Mouse (Mus musculus): Measurements from ENCODE around the gene Zfp354c. TPM values are rescaled to one million over a fixed set of nuclear protein-coding genes. Genes with fewer than 3 reads are reported as not detected.

Zfp354c gene
- total and polyA plus RNA-seq, 3 experiments = 1.1 to 2.2 (median 2.1) TPM

DNA sequence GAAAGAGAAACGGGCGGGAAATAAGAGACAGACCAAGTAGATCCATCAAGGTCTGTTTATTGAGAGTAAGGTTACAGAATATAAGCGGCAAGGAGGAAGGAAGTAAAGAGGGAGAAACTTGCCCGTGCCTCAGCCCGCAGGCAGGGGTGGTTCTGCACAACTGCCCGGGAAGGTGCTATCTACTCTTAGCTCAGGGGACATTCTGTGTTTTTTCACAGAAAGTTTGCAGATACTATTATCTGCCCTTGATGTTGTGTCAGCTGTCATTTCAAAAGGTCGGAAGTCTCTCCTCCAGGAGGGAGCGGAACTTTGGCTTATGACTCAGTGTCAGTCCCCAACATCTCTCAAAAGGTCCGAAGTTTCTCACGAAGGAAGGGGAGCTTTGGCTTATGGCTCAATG lies 21.8 kb upstream of the Zfp354c start:
- no peak for DNase-seq (ENCODE audit: extremely low read depth)
- dilution Hi-C loops (cut with MboI; ENCODE audit: extremely low pct_ligation_motif_present, extremely low pct_unique_long_range_greater_than_20kb, low sequenced_read_pairs) (no loop called here), in situ Hi-C loops (cut with MboI; ENCODE audit: low pct_ligation_motif_present, low pct_unique_long_range_greater_than_20kb, low sequenced_read_pairs) (no loop called here)
- H3K27me3 ChIP-seq (replicated peaks) = peaks cover 19% of the 10 kb centered on the region
- H3K4me3 ChIP-seq (replicated peaks in 1 of 3; ENCODE audit: low read depth in 2 of 3, low read length in 2 of 3, poor library complexity in 1 of 3) = peak overlapping the region in 2 of 3 experiments; percentile 12 to 30
- H3K27ac ChIP-seq (ENCODE audit: insufficient read depth, low read depth) = no peak overlapping the region
- peak; percentile 42 for TF ChIP-seq EP300 (IDR thresholded peaks at IDR 0.05; ENCODE audit: low read length)
- no peak for TF ChIP-seq UBTF (IDR thresholded peaks at IDR 0.05; ENCODE audit: low read depth, low read length)
- no peak for TF ChIP-seq MAFK (IDR thresholded peaks at IDR 0.05; ENCODE audit: insufficient replicate concordance, low read length)
- no peak for TF ChIP-seq POLR2AphosphoS2 (IDR thresholded peaks at IDR 0.05; ENCODE audit: low read depth, low read length)
- TF ChIP-seq NELFE (IDR thresholded peaks at IDR 0.05; ENCODE audit: low read depth, low read length) = no peak
- TF ChIP-seq BHLHE40 (IDR thresholded peaks at IDR 0.05; ENCODE audit: low read depth, low read length) = peak; percentile 59
- peak; percentile 23; the same call in 1 of the 2 replicates for TF ChIP-seq ETS1 (conservative IDR thresholded peaks at IDR 0.05; ENCODE audit: low read depth, low read length)
- H3K9ac ChIP-seq (ENCODE audit: insufficient read depth, low read depth) = no peak overlapping the region
- H3K79me2 ChIP-seq (replicated peaks; ENCODE audit: control insufficient read depth, extremely low read depth, insufficient read depth, poor library complexity, severe bottlenecking) = no peaks in the 10 kb centered on the region
- no peaks in the 10 kb centered on the region for H3K36me3 ChIP-seq (replicated peaks in 1 of 2; ENCODE audit: control insufficient read depth in 1 of 2, insufficient read depth in 1 of 2, low read length in 1 of 2)
- peaks cover 17% of the 10 kb centered on the region for H3K9me3 ChIP-seq (replicated peaks; ENCODE audit: low read length)
- peaks cover 19 to 47% of the 10 kb centered on the region in 2 experiments for H3K4me1 ChIP-seq (ENCODE audit: control insufficient read depth in 1 of 2, insufficient read depth in 2 of 2)
- H3K4me2 ChIP-seq (ENCODE audit: insufficient read depth, low read depth, poor library complexity, severe bottlenecking) = peak overlapping the region; percentile 76

- H3K27ac ChIP-seq (ENCODE audit: insufficient read depth, low read depth) = no peak overlapping the region
- in situ Hi-C loops (cut with MboI; ENCODE audit: low pct_ligation_motif_present, low pct_unique_long_range_greater_than_20kb, low sequenced_read_pairs) (no loop called here), dilution Hi-C loops (cut with MboI; ENCODE audit: extremely low pct_ligation_motif_present, extremely low pct_unique_long_range_greater_than_20kb, low sequenced_read_pairs) (no loop called here)
- H3K4me3 ChIP-seq (replicated peaks in 1 of 3; ENCODE audit: low read depth in 2 of 3, low read length in 2 of 3, poor library complexity in 1 of 3) = peak overlapping the region in 1 of 3 experiments; percentile 30
- H3K36me3 ChIP-seq (replicated peaks in 1 of 2; ENCODE audit: control insufficient read depth in 1 of 2, insufficient read depth in 1 of 2, low read length in 1 of 2) = no peaks in the 10 kb centered on the region
- H3K9me3 ChIP-seq (replicated peaks; ENCODE audit: low read length) = peaks cover 17% of the 10 kb centered on the region
- DNase-seq (ENCODE audit: extremely low read depth) = peak; percentile 88
- peaks cover 19 to 52% of the 10 kb centered on the region in 2 experiments for H3K4me1 ChIP-seq (ENCODE audit: control insufficient read depth in 1 of 2, insufficient read depth in 2 of 2)
- no peak overlapping the region for H3K9ac ChIP-seq (ENCODE audit: insufficient read depth, low read depth)
- no peaks in the 10 kb centered on the region for H3K79me2 ChIP-seq (replicated peaks; ENCODE audit: control insufficient read depth, extremely low read depth, insufficient read depth, poor library complexity, severe bottlenecking)
- H3K4me2 ChIP-seq (ENCODE audit: insufficient read depth, low read depth, poor library complexity, severe bottlenecking) = peak overlapping the region; percentile 76
- TF ChIP-seq ZMIZ1 (IDR thresholded peaks at IDR 0.05; ENCODE audit: low read depth, low read length) (no peak), JUND (conservative IDR thresholded peaks at IDR 0.05; ENCODE audit: low read depth, low read length) (peak; percentile 56; the same call in 1 of the 2 replicates), NELFE (IDR thresholded peaks at IDR 0.05; ENCODE audit: low read depth, low read length) (peak; percentile 45; the same call in 1 of the 2 replicates), EP300 (IDR thresholded peaks at IDR 0.05; ENCODE audit: low read length) (peak; percentile 59), MAX (IDR thresholded peaks at IDR 0.05; ENCODE audit: low read length) (0 out of 2 replicates have a peak, but pooled peaks have one; percentile 1), BHLHE40 (IDR thresholded peaks at IDR 0.05; ENCODE audit: low read depth, low read length) (peak; percentile 55; the same call in 1 of the 2 replicates), NRF1 (IDR thresholded peaks at IDR 0.05; ENCODE audit: low read depth, low read length) (no peak), CHD2 (IDR thresholded peaks at IDR 0.05; ENCODE audit: low read length) (peak; percentile 34; the same call in 1 of the 2 replicates), ELF1 (IDR thresholded peaks at IDR 0.05; ENCODE audit: low read depth, low read length) (no peak), TCF12 (IDR thresholded peaks at IDR 0.05; ENCODE audit: low read depth, low read length) (peak; percentile 75), CTCF (conservative IDR thresholded peaks at IDR 0.05 in 1 of 2, IDR thresholded peaks at IDR 0.05 in 1 of 2; ENCODE audit: low read depth in 2 of 2, low read length in 2 of 2) (no peak), POLR2A (IDR thresholded peaks at IDR 0.05; ENCODE audit: low read depth, low read length) (peak; percentile 33; the same call in 1 of the 2 replicates), IRF4 (IDR thresholded peaks at IDR 0.05; ENCODE audit: low read depth, low read length) (peak; percentile 69), ETS1 (conservative IDR thresholded peaks at IDR 0.05; ENCODE audit: low read depth, low read length) (peak; percentile 76), TBP (conservative IDR thresholded peaks at IDR 0.05; ENCODE audit: low read depth, low read length) (peak; percentile 50; the same call in 1 of the 2 replicates)
- peaks cover 17% of the 10 kb centered on the region for H3K27me3 ChIP-seq (replicated peaks)
These were observed 21.1 kb upstream of the Zfp354c start for GRCm38 (mm10) chr11:50848520-50849137.
